Mouse (Mus musculus) left cerebral cortex, postnatal 36 days (tissue): Measurements from ENCODE around the gene Cbfb. TPM values are rescaled to one million over a fixed set of nuclear protein-coding genes. Genes with fewer than 3 reads are reported as not detected.
"Not testable (repeated sequence)": the region's sequence is repeated elsewhere in the genome, so short reads cannot be mapped to it uniquely, and the experiment has no call there.

Source experiments
- DNase-seq, 2 experiments: peaks; one replicate each; pipeline ENCODE4 v3.0.0; 2021 to 2022; ENCODE audit warnings: low spot score in 2 of 2, mixed read lengths in 1 of 2
- intact Hi-C: fragments of 180-260 bp; cut with DNase I; formaldehyde crosslinking; loops from one replicate; pipeline ENCODE4 v1.15.1; 2025
- total RNA-seq, 2 experiments: library from RNA; stranded (reverse); gene quantifications; 2 replicates each; pipeline ENCODE4 v1.2.3; 2021

Cbfb gene
- total RNA-seq, 2 experiments from 2014 or later: 21.4 to 24.1 TPM

GRCm38 (mm10) chr8:105175287-105175686 is 4.8 kb downstream of the Cbfb start:
- DNase-seq, intact Hi-C loops: not testable (repeated sequence)

- intact Hi-C loops: no loop called here
- no peak for DNase-seq
Observed at GRCm38 (mm10) chr8:105178211-105178800, 7.8 kb downstream of the Cbfb start.

- intact Hi-C loops: no loop called here
- no peak for DNase-seq
Observed at GRCm38 (mm10) chr8:105182201-105182600, 11.7 kb downstream of the Cbfb start.

GRCm38 (mm10) chr8:105186467-105187005 is 16.1 kb downstream of the Cbfb start:
- DNase-seq: no peak
- intact Hi-C loops: no loop called here

GRCm38 (mm10) chr8:105192182-105192581 is 21.7 kb downstream of the Cbfb start:
- no peak for DNase-seq
- intact Hi-C loops: no loop called here

GRCm38 (mm10) chr8:105205748-105206147 is 35.3 kb downstream of the Cbfb start:
- intact Hi-C loops: loop anchor here (5.0 kb wide), 1 partner anchor 33 kb away; the partner anchor contains the start of gene Cbfb
- no peak for DNase-seq

GRCm38 (mm10) chr8:105206766-105207275 is 36.3 kb downstream of the Cbfb start:
- intact Hi-C loops: loop anchor here (5.0 kb wide), 1 partner anchor 35 kb away; the partner anchor contains the start of gene Cbfb
- DNase-seq: no peak

- no peak for DNase-seq
- intact Hi-C loops: loop anchor here (5.0 kb wide), 1 partner anchor 35 kb away; the partner anchor contains the start of gene Cbfb
Observed at GRCm38 (mm10) chr8:105207675-105208273, 37.3 kb downstream of the Cbfb start.

GRCm38 (mm10) chr8:105209153-105210110 is 39.0 kb downstream of the Cbfb start:
- intact Hi-C loops: loop anchor here (5.0 to 10.0 kb wide), 2 partner anchors 37 to 465 kb away; partner anchors contain the start of gene Cbfb

GRCm38 (mm10) chr8:105214104-105214503 is 43.6 kb downstream of the Cbfb start:
- no peak for DNase-seq
- intact Hi-C loops: loop anchor here (10.0 kb wide), 1 partner anchor 469 kb away; no protein-coding TSS in a partner anchor

More at GRCm38 (mm10) chr8:105209153-105210110, 39.0 kb downstream of the Cbfb start:
- DNase-seq: no peak

- intact Hi-C loops: loop anchor here (2.0 to 10.0 kb wide), 4 partner anchors 79 to 561 kb away; no protein-coding TSS in a partner anchor
- no peak for DNase-seq
Observed at GRCm38 (mm10) chr8:105217926-105218522, 47.5 kb downstream of the Cbfb start.

- DNase-seq: no peak
- intact Hi-C loops: loop anchor here (5.0 kb wide), 1 partner anchor 582 kb away; the partner anchor contains the start of gene Ciao2b
Observed at GRCm38 (mm10) chr8:105223850-105224249, 53.4 kb downstream of the Cbfb start.

GRCm38 (mm10) chr8:105224413-105225271 is 54.2 kb downstream of the Cbfb start, which contains the start of gene D230025D16Rik:
TSS of gene D230025D16Rik (plus strand) at chr8:105225145.
- intact Hi-C loops: loop anchor here (5.0 kb wide), 1 partner anchor 582 kb away; the partner anchor contains the start of gene Ciao2b
- peak; percentile 94 to 95 for DNase-seq

GRCm38 (mm10) chr8:105225272-105225593 is 54.8 kb downstream of the Cbfb start:
- no peak for DNase-seq
- intact Hi-C loops: no loop called here

- DNase-seq: no peak
- intact Hi-C loops: no loop called here
Observed at GRCm38 (mm10) chr8:105225917-105226316, 55.4 kb downstream of the Cbfb start.

- intact Hi-C loops: no loop called here
- no peak for DNase-seq
Observed at GRCm38 (mm10) chr8:105231503-105232320, 61.2 kb downstream of the Cbfb start.

- DNase-seq, intact Hi-C loops: not testable (repeated sequence)
Observed at GRCm38 (mm10) chr8:105232321-105232693, 61.8 kb downstream of the Cbfb start.
